Mouse (Mus musculus) embryonic facial prominence, embryonic 15.5 days (tissue): ENCODE data around the gene Tmem120b. TPM values are rescaled to one million over a fixed set of nuclear protein-coding genes. Genes with fewer than 3 reads are reported as not detected.

Source experiments
- ATAC-seq: fragments of 200-750 bp; cut with Nextera tagmentation; 2 replicates; pipeline ENCODE4 v1.8.0; 2017; ENCODE audit warnings: low read depth, moderate TSS enrichment; ENCODE audit not compliant: insufficient number of reproducible peaks, low FRiP score, low TSS enrichment
- H3K27ac ChIP-seq: fragments of 300-500 bp; sonication (generic); replicated peaks from 2 replicates; pipeline ENCODE4 v1.5.1; 2015; ENCODE audit warnings: mild to moderate bottlenecking, inconsistent platforms
- H3K27me3 ChIP-seq: fragments of 300-500 bp; sonication (generic); 2 replicates; pipeline ENCODE4 v1.6.1; 2015; ENCODE audit warnings: inconsistent platforms
- H3K36me3 ChIP-seq: fragments of 300-500 bp; sonication (generic); 2 replicates; pipeline ENCODE4 v1.6.1; 2015; ENCODE audit warnings: mild to moderate bottlenecking, inconsistent platforms
- H3K4me1 ChIP-seq: fragments of 300-500 bp; sonication (generic); 2 replicates; pipeline ENCODE4 v1.6.1; 2015; ENCODE audit warnings: inconsistent platforms
- H3K4me2 ChIP-seq: fragments of 300-500 bp; sonication (generic); replicated peaks from 2 replicates; pipeline ENCODE4 v1.6.1; 2015; ENCODE audit warnings: mild to moderate bottlenecking, inconsistent platforms
- H3K4me3 ChIP-seq: fragments of 300-500 bp; sonication (generic); replicated peaks from 2 replicates; pipeline ENCODE4 v1.5.1; 2015; ENCODE audit warnings: mild to moderate bottlenecking, inconsistent platforms
- H3K9ac ChIP-seq: fragments of 300-500 bp; sonication (generic); 2 replicates; pipeline ENCODE4 v1.6.1; 2015; ENCODE audit warnings: inconsistent platforms
- H3K9me3 ChIP-seq: fragments of 300-500 bp; sonication (generic); replicated peaks from 2 replicates; pipeline ENCODE4 v1.6.1; 2016; ENCODE audit warnings: inconsistent platforms
- WGBS: fragments of 180-500 bp; shearing (Covaris S2); methylation state at CpG from one replicate; pipeline ENCODE4 v1.1.7; 2015; 5-methylcytosine and 5-hydroxymethylcytosine counted together
- polyA plus RNA-seq: library from polyadenylated mRNA; unstranded; fragments of >200 nt; fragmentation: Nextera tagmentation; extraction: Ambion mirVana; gene quantifications from 2 replicates; pipeline ENCODE4 v1.2.1, GENCODE M21; 2015

The Tmem120b gene
- polyA plus RNA-seq, 1 experiment from 2014 or later = 19.4 TPM

DNA sequence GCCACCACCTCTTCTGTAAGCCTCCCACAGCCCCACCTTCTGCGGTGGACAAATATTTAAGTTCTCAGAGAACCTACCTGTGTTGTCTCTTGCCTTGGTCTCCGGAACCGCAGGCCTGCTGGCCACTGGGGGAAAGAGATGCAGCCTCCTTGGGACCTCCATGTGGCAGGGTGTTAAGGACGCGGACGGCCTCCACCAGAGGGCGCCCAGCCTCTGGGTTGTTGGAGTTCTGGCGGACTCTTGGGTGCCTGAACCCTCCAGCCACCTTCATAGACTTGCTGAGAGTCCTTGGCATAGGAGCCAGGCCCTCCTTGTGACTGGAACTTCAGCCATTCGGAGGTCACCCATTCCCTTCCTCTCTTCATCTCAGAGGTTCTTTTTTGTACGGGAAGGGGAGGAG lies 49.0 kb downstream of the Tmem120b start:
- ATAC-seq = no peak; the same call in 1 of the 2 replicates
- Histone ChIP-seq H3K4me1 (no peaks in the 10 kb centered on the region), H3K9me3 (no peaks in the 10 kb centered on the region), H3K4me3 (no peak overlapping the region), H3K9ac (no peak overlapping the region), H3K27ac (no peak overlapping the region), H3K36me3 (no peaks in the 10 kb centered on the region), H3K27me3 (no peaks in the 10 kb centered on the region), H3K4me2 (no peak overlapping the region)
- WGBS = 14% methylated on average over 10 of the region's 10 CpGs

DNA sequence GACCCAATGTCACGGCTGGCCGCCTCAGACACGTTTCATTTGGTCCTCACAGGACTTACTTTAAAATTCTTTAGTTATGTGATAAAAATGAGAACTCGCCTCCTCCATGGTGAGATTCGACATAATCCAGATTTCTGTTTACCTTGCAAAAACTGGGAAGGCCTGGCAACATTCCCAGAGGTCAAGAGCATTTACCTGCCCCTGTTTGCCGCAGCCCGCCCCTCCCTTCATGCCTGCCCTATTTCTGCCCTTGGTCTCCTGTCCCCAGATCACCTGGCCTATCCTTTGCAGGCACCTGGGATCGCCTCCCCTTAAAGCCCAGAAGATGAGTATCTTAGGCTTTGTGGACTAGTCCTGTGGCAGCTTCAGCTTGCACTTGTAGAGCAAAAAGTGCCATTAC lies 49.6 kb downstream of the Tmem120b start:
- no peaks in the 10 kb centered on the region for H3K9me3 ChIP-seq
- no peak overlapping the region for H3K4me2 ChIP-seq
- H3K27me3 ChIP-seq = no peaks in the 10 kb centered on the region
- ATAC-seq = no peak
- no peaks in the 10 kb centered on the region for H3K36me3 ChIP-seq
- no peak overlapping the region for H3K27ac ChIP-seq
- no peaks in the 10 kb centered on the region for H3K4me1 ChIP-seq
- H3K9ac ChIP-seq = no peak overlapping the region
- 88% methylated on average over 8 of the region's 8 CpGs for WGBS
- H3K4me3 ChIP-seq = no peak overlapping the region

DNA sequence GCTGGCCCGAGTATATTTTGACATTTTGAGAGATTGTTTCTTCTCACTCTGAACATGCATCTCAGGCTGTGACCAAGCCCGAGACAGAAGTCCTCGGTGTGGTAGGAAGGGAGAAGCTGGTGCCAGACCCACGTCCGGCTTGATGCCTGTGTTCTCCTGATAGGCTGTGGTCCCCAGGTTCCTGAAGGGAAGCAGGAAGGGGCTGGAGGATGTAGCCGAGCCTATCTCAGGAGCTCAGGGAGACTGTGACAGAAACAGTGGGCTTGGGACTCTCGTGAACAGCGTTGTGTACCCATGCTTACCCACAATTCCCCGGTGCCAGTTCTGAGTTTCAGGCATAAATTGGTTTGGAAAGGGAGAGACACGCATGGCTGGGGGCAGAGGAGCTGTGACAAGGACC lies 50.6 kb downstream of the Tmem120b start:
- no peak overlapping the region for H3K27ac ChIP-seq
- no peak overlapping the region for H3K4me3 ChIP-seq
- 82% methylated on average over 10 of the region's 10 CpGs for WGBS
- H3K27me3 ChIP-seq = no peaks in the 10 kb centered on the region
- H3K36me3 ChIP-seq = no peaks in the 10 kb centered on the region
- H3K4me1 ChIP-seq = no peaks in the 10 kb centered on the region
- H3K9ac ChIP-seq = no peak overlapping the region
- no peaks in the 10 kb centered on the region for H3K9me3 ChIP-seq
- no peak overlapping the region for H3K4me2 ChIP-seq
- ATAC-seq = no peak

DNA sequence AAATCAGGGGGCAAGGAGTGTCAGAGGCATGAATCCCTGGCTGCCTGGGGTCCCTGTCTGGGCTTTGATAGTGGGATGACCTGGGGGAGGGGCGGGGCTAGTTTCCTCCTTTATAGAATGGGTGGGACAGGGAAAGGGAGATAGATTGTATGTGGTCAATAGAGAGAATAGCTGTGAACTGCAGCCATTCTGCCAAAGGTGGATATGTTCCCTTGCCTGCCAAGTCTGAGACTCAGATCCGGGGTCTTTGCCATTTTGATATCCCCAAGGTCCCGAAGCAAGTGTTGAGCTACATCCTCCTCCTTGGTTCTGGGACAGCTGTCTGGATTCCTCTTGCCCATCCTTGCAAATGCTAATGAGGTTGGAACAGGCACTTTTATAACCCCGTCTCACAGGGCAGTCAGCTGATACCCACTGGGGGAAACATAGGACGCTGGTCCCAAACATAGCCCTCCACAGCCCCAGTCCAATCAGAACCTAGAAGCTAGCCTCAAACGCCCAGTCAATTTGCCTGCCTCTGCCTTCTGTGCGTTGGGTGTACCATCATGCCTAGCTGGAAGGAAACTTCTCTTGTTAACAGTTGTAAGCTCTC lies 52.5 kb downstream of the Tmem120b start:
- WGBS = 66% methylated on average over 7 of the region's 7 CpGs
- Histone ChIP-seq H3K4me2 (no peak overlapping the region), H3K36me3 (0 out of 2 replicates have a peak, but pooled peaks cover 2% of the 10 kb centered on the region), H3K4me3 (no peak overlapping the region), H3K9ac (no peak overlapping the region), H3K27me3 (no peaks in the 10 kb centered on the region), H3K4me1 (no peaks in the 10 kb centered on the region), H3K27ac (no peak overlapping the region), H3K9me3 (no peaks in the 10 kb centered on the region)
- ATAC-seq = no peak

DNA sequence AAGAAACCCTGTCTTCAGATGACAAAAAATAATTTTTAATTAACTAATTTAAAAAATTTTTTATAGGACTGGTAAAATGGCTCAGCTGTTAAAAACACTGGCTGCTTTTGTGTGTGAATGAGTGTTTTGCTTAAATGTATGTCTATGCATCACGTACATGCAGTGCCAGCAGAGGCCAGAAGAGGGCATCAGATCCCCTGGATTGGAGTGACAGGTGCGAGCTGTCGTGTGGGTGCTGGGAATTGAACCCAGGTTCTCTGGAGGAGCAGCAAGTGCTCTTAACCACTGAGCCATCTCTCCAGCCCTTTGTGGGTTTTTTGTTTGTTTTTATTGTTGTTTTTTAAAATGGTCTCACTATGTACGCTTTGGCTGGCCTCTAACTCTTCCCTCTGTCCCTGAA lies 54.0 kb downstream of the Tmem120b start:
- Histone ChIP-seq H3K4me2 (no peak overlapping the region), H3K36me3 (0 out of 2 replicates have a peak, but pooled peaks cover 10% of the 10 kb centered on the region), H3K27me3 (no peaks in the 10 kb centered on the region), H3K9ac (no peak overlapping the region), H3K27ac (no peak overlapping the region), H3K4me1 (no peaks in the 10 kb centered on the region), H3K9me3 (no peaks in the 10 kb centered on the region), H3K4me3 (no peak overlapping the region)
- no peak for ATAC-seq
- 88% methylated on average over 4 of the region's 4 CpGs for WGBS

DNA sequence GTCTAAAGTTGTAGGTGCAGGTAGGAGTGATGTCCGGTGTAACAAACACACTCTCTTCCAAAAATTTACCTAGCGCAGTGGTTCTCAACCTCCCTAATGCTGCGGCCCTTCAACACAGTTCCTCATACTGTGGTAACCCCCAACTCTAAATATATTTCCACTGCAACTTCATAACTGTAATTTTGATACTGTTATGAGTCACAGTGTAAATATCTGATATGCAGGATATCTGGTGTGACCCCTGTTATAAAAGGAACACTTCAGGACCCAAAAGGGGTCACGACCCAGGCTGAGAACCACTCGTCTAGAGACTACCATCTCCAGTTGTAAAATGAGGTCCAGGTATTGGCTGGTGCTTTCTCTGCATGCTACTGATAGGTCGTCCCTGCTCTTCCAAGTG lies 56.9 kb downstream of the Tmem120b start:
- H3K4me3 ChIP-seq = no peak overlapping the region
- peaks cover 10% of the 10 kb centered on the region for H3K4me1 ChIP-seq
- no peak for ATAC-seq
- H3K4me2 ChIP-seq = no peak overlapping the region
- no peaks in the 10 kb centered on the region for H3K27me3 ChIP-seq
- no peaks in the 10 kb centered on the region for H3K9me3 ChIP-seq
- no peak overlapping the region for H3K9ac ChIP-seq
- no peak overlapping the region for H3K27ac ChIP-seq
- H3K36me3 ChIP-seq = 0 out of 2 replicates have a peak, but pooled peaks cover 10% of the 10 kb centered on the region
- WGBS = 79% methylated on average over 6 of the region's 6 CpGs

DNA sequence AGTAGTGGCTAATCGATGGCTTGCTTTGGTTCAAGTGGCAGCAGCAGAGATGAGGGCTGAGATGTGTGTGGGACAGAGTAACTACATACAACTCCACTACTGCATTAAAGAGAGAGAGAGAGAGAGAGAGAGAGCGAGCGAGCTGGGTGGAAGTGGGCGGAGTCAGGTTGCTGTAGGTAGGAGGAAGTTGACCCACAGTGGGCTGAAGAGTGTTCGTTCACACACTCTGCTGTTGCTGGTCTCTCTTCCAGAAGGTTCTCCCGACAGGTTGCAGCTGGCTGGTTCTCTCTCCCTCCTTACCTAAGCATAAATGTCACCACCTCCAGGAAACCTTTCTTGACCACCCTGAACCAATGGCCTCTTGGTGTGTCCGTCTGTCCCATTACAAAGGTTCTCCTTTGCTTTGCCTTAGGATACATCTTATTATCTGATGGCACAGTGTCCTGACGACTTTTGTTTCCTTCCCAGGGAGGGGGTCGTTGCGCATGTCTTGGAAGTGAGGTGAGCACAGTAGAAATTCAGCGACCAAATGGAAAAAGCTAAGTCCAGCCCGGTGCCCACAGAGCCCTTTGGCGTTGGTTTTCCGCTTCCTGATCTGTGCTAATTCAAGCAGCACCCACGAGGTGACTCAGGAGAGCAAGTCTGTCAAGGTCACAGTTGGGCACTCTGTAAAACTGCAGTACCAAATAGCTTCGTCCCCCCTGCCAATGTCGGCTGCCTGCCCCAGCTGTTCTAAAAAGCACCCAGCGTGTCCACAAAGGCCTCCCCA lies 57.6 kb downstream of the Tmem120b start:
- 83% methylated on average over 18 of the region's 18 CpGs for WGBS
- ATAC-seq = no peak
- H3K9me3 ChIP-seq = no peaks in the 10 kb centered on the region
- no peak overlapping the region for H3K9ac ChIP-seq
- peaks cover 10% of the 10 kb centered on the region for H3K4me1 ChIP-seq
- no peak overlapping the region for H3K4me2 ChIP-seq
- H3K4me3 ChIP-seq = no peak overlapping the region
- H3K36me3 ChIP-seq = 0 out of 2 replicates have a peak, but pooled peaks cover 10% of the 10 kb centered on the region
- no peaks in the 10 kb centered on the region for H3K27me3 ChIP-seq
- no peak overlapping the region for H3K27ac ChIP-seq

DNA sequence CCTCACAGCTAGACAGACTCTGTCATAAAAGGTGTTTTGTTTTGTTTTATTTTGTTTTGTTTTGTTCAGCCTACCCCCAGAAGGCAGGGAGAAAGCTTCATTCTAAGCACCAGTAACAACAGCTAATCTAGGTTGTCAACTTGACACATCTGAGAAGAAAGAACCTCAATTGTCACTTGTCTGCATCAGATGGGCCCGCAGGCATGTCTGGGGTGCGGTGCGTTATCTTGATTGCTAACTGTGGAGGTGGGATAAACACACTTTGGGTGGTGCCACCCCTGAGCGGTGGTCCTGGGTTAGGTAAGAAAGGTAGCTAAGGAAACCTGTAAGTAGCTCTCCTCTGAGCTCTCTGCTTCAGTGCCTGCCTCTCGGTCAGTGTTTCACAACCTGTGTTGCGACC lies 58.8 kb downstream of the Tmem120b start:
- WGBS = 65% methylated on average over 6 of the region's 6 CpGs
- no peaks in the 10 kb centered on the region for H3K9me3 ChIP-seq
- no peak overlapping the region for H3K4me2 ChIP-seq
- H3K27ac ChIP-seq = no peak overlapping the region
- peaks cover 17% of the 10 kb centered on the region for H3K4me1 ChIP-seq
- no peaks in the 10 kb centered on the region for H3K27me3 ChIP-seq
- ATAC-seq = no peak
- H3K4me3 ChIP-seq = no peak overlapping the region
- no peak overlapping the region for H3K9ac ChIP-seq
- H3K36me3 ChIP-seq = 0 out of 2 replicates have a peak, but pooled peaks cover 10% of the 10 kb centered on the region

DNA sequence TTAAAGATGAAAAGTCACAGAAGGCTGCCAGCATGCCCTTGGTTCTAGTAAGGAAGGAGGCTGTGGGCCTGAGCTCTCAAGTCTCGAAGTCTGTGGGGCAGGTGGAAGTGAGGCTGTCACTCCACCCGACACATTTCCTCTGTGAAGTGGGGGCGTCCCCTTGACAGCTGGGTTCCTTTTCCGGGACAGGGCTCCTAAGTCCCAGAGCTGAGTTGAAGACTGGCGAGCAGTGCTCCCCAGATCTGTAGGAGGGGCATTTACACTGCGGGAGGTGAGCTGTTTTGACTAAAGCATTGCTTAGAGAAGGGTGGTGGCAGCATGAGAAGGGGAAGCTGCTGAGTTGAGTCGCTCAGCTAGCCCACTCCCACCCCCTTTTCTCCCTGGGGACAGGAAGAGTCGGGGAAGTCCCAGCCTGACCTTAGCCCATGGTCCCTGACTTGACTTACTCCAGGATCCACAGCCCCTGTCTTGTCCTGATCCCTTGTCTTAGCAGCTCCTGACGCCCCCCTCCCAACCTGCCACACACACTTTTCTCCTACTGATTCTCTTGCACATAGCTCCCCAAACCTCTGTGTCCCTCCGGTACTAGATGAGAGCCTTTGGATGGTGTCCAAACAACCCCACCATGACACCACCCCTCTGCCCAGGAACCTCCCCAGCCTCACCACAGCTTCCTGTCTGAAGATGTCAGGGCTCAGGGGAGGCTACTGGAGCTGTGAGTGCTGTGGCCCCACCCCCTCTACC lies 60.4 kb downstream of the Tmem120b start:
- Histone ChIP-seq H3K27ac (no peak overlapping the region), H3K4me1 (peaks cover 32% of the 10 kb centered on the region), H3K36me3 (0 out of 2 replicates have a peak, but pooled peaks cover 10% of the 10 kb centered on the region), H3K4me2 (no peak overlapping the region), H3K27me3 (no peaks in the 10 kb centered on the region), H3K9ac (no peak overlapping the region), H3K4me3 (no peak overlapping the region), H3K9me3 (no peaks in the 10 kb centered on the region)
- WGBS = 47% methylated on average over 10 of the region's 10 CpGs
- no peak for ATAC-seq

DNA sequence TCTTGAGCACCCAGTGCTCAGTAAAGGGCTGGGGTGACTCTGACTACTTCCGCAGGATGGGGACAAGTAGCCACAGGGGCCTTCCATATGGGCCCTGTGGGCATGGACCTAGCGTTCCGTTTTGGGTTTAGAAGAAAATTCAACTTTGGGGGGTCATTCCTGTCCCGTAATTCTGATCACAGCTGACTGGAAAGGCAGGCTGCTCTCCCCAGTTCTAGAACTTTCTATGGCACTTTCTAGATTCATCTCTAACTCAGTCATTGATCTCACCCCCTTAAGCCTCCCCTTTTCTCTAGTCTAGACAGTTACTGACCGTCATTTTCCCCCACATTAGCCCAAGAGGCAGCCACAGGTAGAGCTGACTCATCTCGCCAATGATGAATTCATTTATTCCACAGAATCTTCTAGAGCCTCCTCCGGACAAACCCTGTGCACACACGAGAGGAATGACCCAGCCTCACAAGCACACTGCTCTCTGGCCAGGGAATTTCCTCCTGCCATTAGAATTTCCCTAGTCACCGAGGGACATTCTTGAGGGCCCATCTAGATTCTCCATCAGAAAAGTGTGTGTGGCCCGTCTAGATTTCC lies 61.0 kb downstream of the Tmem120b start:
- H3K36me3 ChIP-seq = 0 out of 2 replicates have a peak, but pooled peaks cover 10% of the 10 kb centered on the region
- no peak overlapping the region for H3K4me2 ChIP-seq
- WGBS = 75% methylated on average over 10 of the region's 10 CpGs
- no peak overlapping the region for H3K27ac ChIP-seq
- no peaks in the 10 kb centered on the region for H3K9me3 ChIP-seq
- H3K4me3 ChIP-seq = no peak overlapping the region
- ATAC-seq = no peak
- no peaks in the 10 kb centered on the region for H3K27me3 ChIP-seq
- no peak overlapping the region for H3K9ac ChIP-seq
- H3K4me1 ChIP-seq = peaks cover 39% of the 10 kb centered on the region
